Mouse (Mus musculus) G1E (cell line): ENCODE data around the gene Gm9964. TPM values are rescaled to one million over a fixed set of nuclear protein-coding genes. Genes with fewer than 3 reads are reported as not detected.
"Not testable (repeated sequence)": the region's sequence is repeated elsewhere in the genome, so short reads cannot be mapped to it uniquely, and the experiment has no call there.

Experiments
- ATAC-seq: 2 replicates; pipeline ENCODE4 v1.8.0; 2016; ENCODE audit warnings: mild to moderate bottlenecking; ENCODE audit not compliant: insufficient number of reproducible peaks, poor library complexity, low FRiP score, severe bottlenecking; ENCODE audit errors: extremely low read depth
- DNase-seq: peaks from one replicate; pipeline ENCODE4 v3.0.0; 2012; ENCODE audit warnings: low spot score
- H3K27me3 ChIP-seq: 2 replicates; pipeline ENCODE4 v1.6.1; 2012; ENCODE audit warnings: mild to moderate bottlenecking, low read length, inconsistent platforms; ENCODE audit not compliant: insufficient read depth
- H3K36me3 ChIP-seq: replicated peaks from 2 replicates; pipeline ENCODE3; 2012; ENCODE audit warnings: mild to moderate bottlenecking, inconsistent platforms
- H3K4me1 ChIP-seq: 2 replicates; pipeline ENCODE4 v1.6.1; 2012; ENCODE audit warnings: low read depth, low read length, inconsistent platforms, mixed read lengths; ENCODE audit not compliant: insufficient read depth
- H3K4me3 ChIP-seq: 2 replicates; pipeline ENCODE4 v1.5.1; 2012; ENCODE audit warnings: low read depth, mild to moderate bottlenecking, inconsistent platforms, low read length, moderate library complexity, mixed read lengths
- H3K9me3 ChIP-seq: replicated peaks from 2 replicates; pipeline ENCODE4 v1.6.1; 2012; ENCODE audit warnings: inconsistent platforms
- CTCF ChIP-seq: IDR thresholded peaks from 2 replicates; pipeline ENCODE4 v1.5.1; 2012; ENCODE audit warnings: low read depth, low read length, inconsistent platforms, mixed read lengths
- GATA1 ChIP-seq: IDR thresholded peaks from 2 replicates; pipeline ENCODE4 v1.6.1; 2012; ENCODE audit warnings: borderline replicate concordance, low read length, inconsistent platforms, mixed read lengths
- GATA2 ChIP-seq: IDR thresholded peaks from 2 replicates; pipeline ENCODE4 v1.6.1; 2012; ENCODE audit warnings: low read depth, low read length, inconsistent platforms, borderline replicate concordance
- POLR2AphosphoS5 ChIP-seq: IDR thresholded peaks from 2 replicates; pipeline ENCODE4 v1.6.1; 2012; ENCODE audit warnings: low read depth, low read length, inconsistent platforms; ENCODE audit not compliant: insufficient replicate concordance
- TAL1 ChIP-seq: conservative IDR thresholded peaks from 2 replicates; pipeline ENCODE4 v1.6.1; 2012; ENCODE audit warnings: low read depth, low read length, inconsistent platforms, mixed read lengths
- polyA plus RNA-seq: library from polyadenylated mRNA; stranded (reverse); fragments of >175 nt; gene quantifications from 2 replicates; pipeline ENCODE4 v1.2.3, GENCODE M21; 2012
- total RNA-seq, 2 experiments: library from RNA; stranded (forward) in 1 of 2; stranded (reverse) in 1 of 2; fragments of 200-1000 nt in 1 of 2; fragments of >200 nt in 1 of 2; fragmentation: Nextera tagmentation in 1 of 2; gene quantifications; 2 replicates each; pipeline ENCODE4 v1.2.3; 2014 to 2017

The Gm9964 gene
- total and polyA plus RNA-seq, 3 experiments, result 0.16 TPM; not detected in 2

DNA sequence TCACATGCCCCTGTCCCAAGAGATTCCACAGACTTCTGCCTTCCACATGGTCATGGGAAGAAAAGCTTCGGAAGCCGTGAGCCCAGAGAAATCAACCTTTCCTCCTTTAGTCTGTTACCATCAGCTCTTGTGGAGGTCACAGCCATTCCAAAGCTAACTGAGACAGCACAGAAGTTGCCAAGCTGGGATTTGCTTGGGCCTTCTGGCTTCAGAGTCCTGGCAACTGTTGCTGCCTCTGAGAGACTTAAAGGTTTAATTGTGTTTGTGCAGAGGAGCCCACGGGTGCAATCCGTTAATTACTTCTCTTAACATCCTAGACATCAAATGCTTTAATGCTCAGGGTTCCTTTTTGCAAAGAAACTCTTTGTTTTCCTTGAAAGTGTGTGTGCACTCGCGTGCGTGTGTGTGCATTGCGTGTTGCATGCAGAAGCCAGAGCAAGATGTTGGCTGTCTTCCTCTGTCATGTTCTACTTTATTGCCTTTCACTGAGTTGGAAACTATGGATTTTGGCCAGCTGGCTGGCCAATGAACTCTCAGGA is 20.2 kb upstream of the Gm9964 start:
- TF ChIP-seq CTCF (no peak), GATA1 (no peak), POLR2AphosphoS5 (no peak), GATA2 (no peak)
- Histone ChIP-seq H3K9me3 (no peaks in the 10 kb centered on the region), H3K4me1 (peaks cover 5% of the 10 kb centered on the region), H3K27me3 (peaks cover 68% of the 10 kb centered on the region), H3K36me3 (no peaks in the 10 kb centered on the region), H3K4me3 (no peak overlapping the region)
- ATAC-seq (no peak), DNase-seq (no peak)

DNA sequence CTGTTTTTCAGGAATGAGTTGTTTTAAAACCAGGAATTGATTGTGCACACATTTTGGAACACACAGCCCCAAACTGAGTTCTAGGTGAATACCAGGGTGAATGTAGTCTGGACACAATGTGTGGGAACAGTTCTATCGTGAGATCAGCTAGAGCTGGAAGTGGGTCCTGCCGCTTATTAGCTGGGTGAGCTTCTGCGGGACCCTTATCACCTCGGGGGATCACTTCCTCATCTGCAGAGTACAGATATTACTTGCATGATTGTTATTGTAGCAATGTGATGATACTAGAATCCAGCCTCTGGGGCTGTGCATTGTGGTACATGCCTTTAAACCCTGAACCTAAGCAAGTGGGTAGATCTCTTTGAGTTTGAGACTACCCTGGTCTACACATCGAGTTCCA is 13.8 kb upstream of the Gm9964 start:
- peaks cover 61% of the 10 kb centered on the region for H3K4me1 ChIP-seq
- H3K36me3 ChIP-seq, result no peaks in the 10 kb centered on the region
- no peaks in the 10 kb centered on the region for H3K9me3 ChIP-seq
- ATAC-seq, result peak; percentile 26; the same call in 1 of the 2 replicates
- TF ChIP-seq TAL1, result 0 out of 2 replicates have a peak, but pooled peaks have one; percentile 19
- TF ChIP-seq POLR2AphosphoS5, result no peak
- no peak overlapping the region for H3K4me3 ChIP-seq
- peaks cover 22% of the 10 kb centered on the region for H3K27me3 ChIP-seq
- no peak for DNase-seq

DNA sequence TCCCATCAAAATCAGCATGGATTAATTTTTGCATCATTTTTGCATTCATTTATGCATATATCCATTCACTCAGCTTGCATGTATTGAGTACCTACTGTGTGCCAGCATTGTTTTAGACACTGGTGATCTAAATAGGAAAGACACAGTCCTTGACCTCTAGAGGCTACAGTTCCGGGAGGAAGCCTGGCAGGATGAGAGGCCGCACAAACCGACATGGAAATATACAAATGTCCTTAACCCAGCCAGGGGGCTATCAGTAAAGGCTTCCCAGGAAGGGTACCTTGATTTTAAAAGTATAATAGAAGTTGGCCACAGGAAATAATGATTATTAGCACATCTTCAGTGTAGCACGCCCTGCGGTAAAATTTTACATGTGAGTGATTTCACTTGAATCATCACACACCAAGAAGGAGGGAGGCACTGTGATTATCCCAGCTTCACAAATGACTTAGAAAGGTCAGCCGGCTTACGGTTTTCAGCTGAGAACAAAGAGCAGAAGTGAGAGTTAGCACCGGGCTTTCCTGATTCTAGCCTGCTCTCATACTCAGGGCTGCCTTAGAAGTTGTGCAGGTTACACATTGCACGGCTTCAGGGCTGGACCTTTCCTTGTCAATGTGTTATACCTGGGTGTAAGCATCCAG is 11.0 kb upstream of the Gm9964 start:
- no peak overlapping the region for H3K4me3 ChIP-seq
- no peaks in the 10 kb centered on the region for H3K9me3 ChIP-seq
- no peak for TF ChIP-seq GATA1
- TF ChIP-seq GATA2, result no peak
- TF ChIP-seq POLR2AphosphoS5, result no peak
- no peak for TF ChIP-seq CTCF
- TF ChIP-seq TAL1, result no peak
- peaks cover 12% of the 10 kb centered on the region for H3K27me3 ChIP-seq
- peaks cover 78% of the 10 kb centered on the region for H3K4me1 ChIP-seq
- DNase-seq (no peak), ATAC-seq (no peak)
- no peaks in the 10 kb centered on the region for H3K36me3 ChIP-seq

DNA sequence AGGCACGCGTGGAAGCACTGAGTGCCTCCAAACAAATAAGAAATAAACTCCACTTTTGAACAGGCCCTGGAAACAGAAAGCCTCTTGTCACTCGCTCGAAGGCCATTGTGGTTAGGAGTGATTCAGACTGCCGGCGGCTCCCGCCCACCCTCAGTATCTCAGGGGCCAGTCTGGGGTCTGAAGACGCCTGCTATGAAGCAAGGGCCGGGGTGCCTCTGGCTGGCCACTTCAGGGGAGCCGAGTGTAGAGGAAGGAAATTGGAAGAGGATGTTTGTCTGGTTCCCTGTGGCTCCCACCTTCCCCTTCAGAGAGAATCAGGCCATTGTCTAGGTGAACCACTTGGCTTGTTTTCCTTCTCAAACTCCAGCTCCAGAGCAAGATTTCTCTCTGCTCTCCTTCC is 10.3 kb upstream of the Gm9964 start:
- TF ChIP-seq GATA1, result no peak
- no peak for TF ChIP-seq POLR2AphosphoS5
- TF ChIP-seq GATA2, result no peak
- no peak for TF ChIP-seq TAL1
- no peak for TF ChIP-seq CTCF
- 0 out of 2 replicates have a peak, but pooled peaks have one; percentile 36 for ATAC-seq
- Histone ChIP-seq H3K36me3 (no peaks in the 10 kb centered on the region), H3K27me3 (peaks cover 12% of the 10 kb centered on the region), H3K4me1 (peaks cover 77% of the 10 kb centered on the region), H3K9me3 (no peaks in the 10 kb centered on the region), H3K4me3 (peak overlapping the region; percentile 37; the same call in 1 of the 2 replicates)
- DNase-seq, result peak; percentile 29

DNA sequence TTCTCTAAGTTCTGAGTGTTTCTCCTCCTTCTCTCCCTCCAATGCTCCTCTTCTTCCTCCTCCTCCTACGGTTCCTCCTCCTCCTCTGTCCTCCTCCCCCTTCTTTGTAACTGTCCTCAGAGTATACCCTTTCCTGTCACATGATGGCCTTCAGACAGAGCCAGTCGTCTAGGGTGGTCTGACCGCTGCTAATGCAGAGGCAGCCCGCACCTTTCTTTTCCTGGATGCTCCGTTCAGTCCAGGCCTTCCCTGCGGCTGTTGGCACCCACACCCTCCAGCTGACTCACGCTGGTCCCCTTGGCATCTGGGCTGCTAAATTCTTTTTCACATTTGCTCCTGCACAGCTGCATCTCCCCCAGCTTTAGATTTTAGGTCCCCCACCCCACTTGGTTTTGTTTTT is 9.8 kb upstream of the Gm9964 start:
- H3K27me3 ChIP-seq, result peaks cover 12% of the 10 kb centered on the region
- TF ChIP-seq GATA2 (no peak), POLR2AphosphoS5 (no peak), TAL1 (no peak), GATA1 (no peak), CTCF (no peak)
- DNase-seq (no peak), ATAC-seq (no peak)
- peak overlapping the region; percentile 59; the same call in 1 of the 2 replicates for H3K4me3 ChIP-seq
- no peaks in the 10 kb centered on the region for H3K36me3 ChIP-seq
- H3K9me3 ChIP-seq, result no peaks in the 10 kb centered on the region
- H3K4me1 ChIP-seq, result peaks cover 81% of the 10 kb centered on the region

DNA sequence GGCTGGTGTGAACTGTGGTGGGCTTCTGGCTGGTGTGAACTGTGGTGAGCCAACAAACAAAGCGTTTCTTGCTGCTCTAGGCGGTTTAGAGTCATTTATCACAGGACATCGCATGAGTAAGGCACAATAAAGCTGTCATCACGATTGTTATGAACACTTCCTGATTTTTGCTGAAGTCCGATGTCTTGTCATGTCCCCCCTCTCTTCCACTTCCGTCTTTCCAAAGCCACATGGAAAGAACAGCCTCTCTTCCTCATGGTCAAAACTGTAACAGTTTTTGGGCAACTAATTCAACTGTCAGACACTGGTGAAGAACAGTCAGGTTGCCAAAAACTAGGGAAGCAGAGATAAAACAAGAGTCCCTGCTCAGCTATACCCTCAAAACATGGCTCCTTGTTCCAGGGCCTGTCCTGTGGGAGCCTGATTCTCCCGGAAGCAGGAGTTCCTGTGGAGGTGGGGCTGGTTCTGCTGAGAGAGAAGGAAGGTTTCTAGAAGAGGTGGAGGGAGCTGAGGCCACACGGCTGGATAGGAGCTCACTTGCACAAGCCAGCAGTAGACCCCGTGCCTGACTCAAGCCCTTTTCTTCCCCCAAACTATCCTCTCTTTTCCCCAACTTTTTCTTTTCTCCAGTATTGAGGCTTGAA is 9.1 kb upstream of the Gm9964 start:
- Histone ChIP-seq H3K4me1 (peaks cover 79% of the 10 kb centered on the region), H3K27me3 (peaks cover 12% of the 10 kb centered on the region), H3K4me3 (no peak overlapping the region; the same call in 1 of the 2 replicates), H3K9me3 (no peaks in the 10 kb centered on the region), H3K36me3 (no peaks in the 10 kb centered on the region)
- TF ChIP-seq POLR2AphosphoS5, result no peak
- TF ChIP-seq TAL1, result no peak
- no peak for DNase-seq
- ATAC-seq, result no peak

DNA sequence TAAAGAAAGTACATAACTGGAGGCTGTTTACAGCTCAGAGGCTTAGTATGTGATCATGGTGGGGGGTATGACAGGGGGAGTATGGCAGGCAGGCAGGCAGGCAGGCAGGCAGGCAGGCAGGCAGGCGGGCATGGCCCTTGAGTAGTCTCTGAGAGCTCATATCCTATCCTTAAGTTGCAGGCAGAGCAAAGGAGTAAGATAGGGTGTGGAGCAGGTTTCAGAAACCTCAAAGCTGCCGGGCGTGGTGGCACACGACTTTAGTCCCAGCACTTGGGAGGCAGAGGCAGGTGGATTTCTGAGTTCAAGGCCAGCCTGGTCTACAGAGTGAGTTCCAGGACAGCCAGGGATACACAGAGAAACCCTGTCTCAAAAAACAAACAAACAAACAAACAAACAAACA is 7.5 kb upstream of the Gm9964 start:
- H3K27me3 ChIP-seq, result peaks cover 12% of the 10 kb centered on the region
- H3K36me3 ChIP-seq, DNase-seq, H3K9me3 ChIP-seq, ATAC-seq, H3K4me3 ChIP-seq: not testable (repeated sequence)
- peaks cover 74% of the 10 kb centered on the region for H3K4me1 ChIP-seq
